ENCODE assay signal across 19 mouse cellular contexts in genomic region chrX:57233596-57233995, GRCm38 (mm10). TPM values are rescaled to one million over a fixed set of nuclear protein-coding genes. Genes with fewer than 3 reads are reported as not detected.
"Had no signal": no experiment of that assay in that cellular context is flagged by ENCODE, and none has a peak within 500 bp of the region (broad histone marks: within the 10 kb centered on the region; RNA-seq: fewer than 3 reads in every experiment).

No protein-coding gene starts in this region.

- DNase-seq: kidney, adult 8-10 months; kidney, postnatal 25 days; lung, adult 2 months; lung, postnatal 36 days; midbrain, embryonic 14.5 days; spleen, adult 18-20 months; thymus, adult 2 months; thymus, postnatal 25 days had no signal

- H3K27ac ChIP-seq: limb, embryonic 10.5 days; liver, embryonic 15.5 days; midbrain, embryonic 10.5 days; neural tube, embryonic 15.5 days had no signal

- ATAC-seq: inflammation-experienced regulatory T-cells, adult 6 months; intestine, postnatal 0 days; lung, postnatal 0 days had no signal

- H3K4me3 ChIP-seq: limb, embryonic 10.5 days; liver, embryonic 15.5 days; midbrain, embryonic 10.5 days; myocyte; neural tube, embryonic 15.5 days had no signal

RNA-seq across cellular contexts. Expression of gene Cd40lg, which starts 21.7 kb away (rescaled TPM):
- total RNA-seq: layer of hippocampus, postnatal 14 days; left cerebral cortex, adult 8-10 months; megakaryocyte progenitor cell, adult 5-6 weeks had no signal
